Mouse (Mus musculus): ENCODE data around the gene Celsr3.

The Celsr3 gene

GRCm38 (mm10) chr9:108853635-108854240 lies 27.6 kb downstream of the Celsr3 start:
- peak; percentile 97 for DNase-seq (ENCODE audit: low read depth, low spot score)

DNA sequence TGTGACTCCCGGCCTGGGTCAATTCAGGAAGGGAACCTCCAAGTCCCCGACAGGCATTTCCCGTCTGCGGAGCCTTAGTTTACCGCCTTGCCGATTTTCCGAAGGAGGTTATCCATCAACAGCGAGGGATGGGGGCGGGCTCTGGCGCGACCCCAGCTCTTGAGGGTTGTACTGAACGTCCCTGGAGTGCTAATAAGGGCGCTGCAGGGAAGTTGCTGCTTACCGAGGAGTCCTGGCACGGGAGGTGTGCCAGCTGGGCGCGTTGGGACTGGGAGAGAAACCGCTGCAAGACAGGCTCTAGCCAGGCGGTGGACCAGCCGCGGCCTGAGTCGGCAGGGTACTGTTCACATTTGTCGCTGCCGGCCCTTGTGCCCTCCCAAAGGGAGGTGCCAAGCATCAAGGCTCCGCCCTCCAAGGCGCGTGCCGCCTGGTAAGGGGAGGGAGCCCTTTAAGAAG lies 28.1 kb downstream of the Celsr3 start:
- DNase-seq (ENCODE audit: low read depth, low spot score) = peak; percentile 89

- peak; percentile 7 for DNase-seq (ENCODE audit: low read depth, low spot score)
These were observed 29.2 kb downstream of the Celsr3 start for GRCm38 (mm10) chr9:108855335-108855734.

GRCm38 (mm10) chr9:108858792-108859527 lies 32.8 kb downstream of the Celsr3 start:
- no peak for DNase-seq (ENCODE audit: low read depth, low spot score)
